Mouse (Mus musculus) midbrain, embryonic 11.5 days (tissue): Measurements from ENCODE around the gene Ramp2. TPM values are rescaled to one million over a fixed set of nuclear protein-coding genes. Genes with fewer than 3 reads are reported as not detected.

Source experiments
- ATAC-seq: fragments of 200-750 bp; cut with Nextera tagmentation; 2 replicates; pipeline ENCODE4 v1.8.0; 2017; ENCODE audit warnings: moderate TSS enrichment, moderate library complexity; ENCODE audit not compliant: low FRiP score
- DNase-seq: peaks from one replicate; pipeline ENCODE4 v3.0.0; 2015; ENCODE audit warnings: low spot score; ENCODE audit errors: missing footprints
- H3K27ac ChIP-seq: fragments of 300-500 bp; sonication (generic); 2 replicates; pipeline ENCODE4 v1.5.1; 2014; ENCODE audit warnings: low read depth, low read length
- H3K27me3 ChIP-seq: fragments of 300-500 bp; sonication (generic); 2 replicates; pipeline ENCODE4 v1.6.1; 2014; ENCODE audit warnings: mild to moderate bottlenecking, low read length, moderate library complexity, mixed read lengths; ENCODE audit not compliant: control insufficient read depth, insufficient read depth
- H3K36me3 ChIP-seq: fragments of 300-500 bp; sonication (generic); 2 replicates; pipeline ENCODE4 v1.6.1; 2014; ENCODE audit warnings: mild to moderate bottlenecking, low read length, moderate library complexity, mixed read lengths; ENCODE audit not compliant: control insufficient read depth, insufficient read depth
- H3K4me1 ChIP-seq: fragments of 300-500 bp; sonication (generic); 2 replicates; pipeline ENCODE4 v1.6.1; 2014; ENCODE audit warnings: low read length; ENCODE audit not compliant: control insufficient read depth, insufficient read depth
- H3K4me2 ChIP-seq: fragments of 300-500 bp; sonication (generic); 2 replicates; pipeline ENCODE4 v1.6.1; 2014; ENCODE audit warnings: mild to moderate bottlenecking, moderate library complexity
- H3K4me3 ChIP-seq: fragments of 300-500 bp; sonication (generic); 2 replicates; pipeline ENCODE4 v1.5.1; 2014; ENCODE audit warnings: low read depth, low read length
- H3K9ac ChIP-seq: fragments of 300-500 bp; sonication (generic); 2 replicates; pipeline ENCODE4 v1.6.1; 2014; ENCODE audit warnings: low read length
- H3K9me3 ChIP-seq: fragments of 300-500 bp; sonication (generic); 2 replicates; pipeline ENCODE4 v1.6.1; 2016; ENCODE audit warnings: low read length; ENCODE audit not compliant: control insufficient read depth
- WGBS: fragments of 180-500 bp; shearing (Covaris S2); extraction: QIAGEN DNeasy Blood & Tissue Kit; methylation state at CpG from one replicate; pipeline ENCODE4 v1.1.7; 2014; 5-methylcytosine and 5-hydroxymethylcytosine counted together
- polyA plus RNA-seq: library from polyadenylated mRNA; unstranded; fragments of >200 nt; fragmentation: Nextera tagmentation; extraction: Ambion mirVana; gene quantifications from 2 replicates; pipeline ENCODE4 v1.2.1, GENCODE M21; 2014

The Ramp2 gene
- polyA plus RNA-seq, 1 experiment from 2014 or later: 73.4 TPM

GRCm38 (mm10) chr11:101232010-101232839 is 13.6 kb upstream of the Ramp2 start:
- Histone ChIP-seq H3K27me3 (no peaks in the 10 kb centered on the region), H3K9ac (no peak overlapping the region), H3K4me2 (no peak overlapping the region), H3K27ac (peak overlapping the region; percentile 14; the same call in 1 of the 2 replicates), H3K36me3 (no peaks in the 10 kb centered on the region), H3K4me1 (peaks cover 19% of the 10 kb centered on the region), H3K9me3 (no peaks in the 10 kb centered on the region), H3K4me3 (no peak overlapping the region)
- ATAC-seq (no peak), DNase-seq (no peak)
- 61% methylated on average over 6 of the region's 6 CpGs for WGBS

DNA sequence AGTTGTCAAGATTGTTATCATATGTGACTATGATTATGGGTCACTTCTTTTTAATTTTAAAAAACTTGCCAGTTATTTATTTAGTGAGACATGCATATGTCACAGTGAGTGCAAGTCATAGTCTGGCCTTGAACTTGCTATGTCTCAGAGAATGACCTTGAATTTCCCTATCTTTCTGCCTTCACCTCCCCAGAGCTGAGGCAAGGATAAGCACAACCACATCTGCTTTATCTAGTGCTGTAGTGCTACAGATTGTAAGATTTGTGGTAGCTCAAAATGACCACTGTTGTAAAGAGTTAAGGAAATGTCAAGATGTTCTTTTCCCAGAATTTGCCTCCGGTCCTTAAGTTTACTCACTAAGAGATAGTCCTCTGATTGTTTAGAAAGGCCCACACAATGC is 12.6 kb upstream of the Ramp2 start:
- H3K27ac ChIP-seq: no peak overlapping the region
- no peaks in the 10 kb centered on the region for H3K9me3 ChIP-seq
- no peak overlapping the region for H3K4me2 ChIP-seq
- ATAC-seq (no peak), DNase-seq (no peak)
- H3K36me3 ChIP-seq: no peaks in the 10 kb centered on the region
- H3K27me3 ChIP-seq: no peaks in the 10 kb centered on the region
- H3K4me1 ChIP-seq: peaks cover 19% of the 10 kb centered on the region
- no peak overlapping the region for H3K9ac ChIP-seq
- WGBS: 90% methylated on average over 1 of the region's 1 CpGs
- H3K4me3 ChIP-seq: no peak overlapping the region

DNA sequence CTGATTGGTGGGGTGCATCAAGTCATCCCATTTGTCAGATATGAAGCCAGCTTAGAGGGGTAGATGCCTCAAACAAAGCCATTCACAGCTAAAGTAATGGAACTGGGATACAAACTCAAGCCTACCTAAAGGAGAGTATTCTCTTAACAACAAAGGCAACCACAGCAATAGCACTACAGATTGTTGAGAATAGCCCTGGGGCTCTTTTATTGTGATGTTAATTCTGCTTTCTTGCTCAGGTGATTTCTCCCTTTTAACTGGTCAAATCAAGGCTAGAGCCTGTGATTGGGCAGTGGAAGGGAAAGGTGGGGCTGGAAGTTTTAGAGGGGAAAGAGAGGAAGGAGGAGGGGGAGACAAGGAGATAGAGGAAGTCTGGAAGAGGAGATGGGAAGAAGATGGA is 11.7 kb upstream of the Ramp2 start:
- no peak overlapping the region for H3K4me2 ChIP-seq
- no peak overlapping the region for H3K9ac ChIP-seq
- peaks cover 19% of the 10 kb centered on the region for H3K4me1 ChIP-seq
- DNase-seq: no peak
- no peak overlapping the region for H3K27ac ChIP-seq
- ATAC-seq: no peak
- H3K9me3 ChIP-seq: no peaks in the 10 kb centered on the region
- H3K27me3 ChIP-seq: no peaks in the 10 kb centered on the region
- no peaks in the 10 kb centered on the region for H3K36me3 ChIP-seq
- H3K4me3 ChIP-seq: no peak overlapping the region

DNA sequence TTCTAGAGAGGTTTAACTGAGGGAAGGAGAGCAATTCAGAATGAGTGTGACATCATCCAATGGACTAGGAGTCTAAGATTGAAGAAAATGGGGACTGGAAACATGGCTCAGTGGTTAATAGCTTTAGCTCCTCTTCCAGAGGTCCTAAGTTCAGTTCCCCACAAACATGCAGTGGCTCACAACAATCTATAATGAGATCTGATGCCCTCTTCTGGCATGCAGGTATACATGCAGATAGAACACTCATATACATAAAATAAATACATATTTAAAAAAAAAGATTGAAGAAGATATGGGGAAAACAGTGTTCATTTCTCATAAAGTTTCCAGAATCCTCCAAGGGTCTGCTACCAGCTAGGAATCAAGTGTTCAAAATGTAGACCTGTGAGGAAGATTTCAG is 10.4 kb upstream of the Ramp2 start:
- H3K36me3 ChIP-seq: no peaks in the 10 kb centered on the region
- DNase-seq (no peak), ATAC-seq (no peak)
- H3K9ac ChIP-seq: no peak overlapping the region
- peaks cover 13% of the 10 kb centered on the region for H3K4me1 ChIP-seq
- no peak overlapping the region for H3K4me3 ChIP-seq
- H3K4me2 ChIP-seq: no peak overlapping the region
- H3K27ac ChIP-seq: no peak overlapping the region
- no peaks in the 10 kb centered on the region for H3K9me3 ChIP-seq
- H3K27me3 ChIP-seq: no peaks in the 10 kb centered on the region

GRCm38 (mm10) chr11:101236782-101237181 is 9.0 kb upstream of the Ramp2 start:
- H3K36me3 ChIP-seq: no peaks in the 10 kb centered on the region
- no peak overlapping the region for H3K27ac ChIP-seq
- H3K27me3 ChIP-seq: no peaks in the 10 kb centered on the region
- H3K4me1 ChIP-seq: no peaks in the 10 kb centered on the region; the same call in 1 of the 2 replicates
- H3K9ac ChIP-seq: no peak overlapping the region
- DNase-seq (no peak), ATAC-seq (no peak)
- H3K9me3 ChIP-seq: no peaks in the 10 kb centered on the region
- H3K4me3 ChIP-seq: no peak overlapping the region
- WGBS: 98% methylated on average over 5 of the region's 5 CpGs
- no peak overlapping the region for H3K4me2 ChIP-seq

GRCm38 (mm10) chr11:101238071-101238647 is 7.7 kb upstream of the Ramp2 start:
- ATAC-seq: no peak
- Histone ChIP-seq H3K27ac (no peak overlapping the region), H3K9me3 (no peaks in the 10 kb centered on the region), H3K4me2 (no peak overlapping the region), H3K4me3 (no peak overlapping the region), H3K36me3 (no peaks in the 10 kb centered on the region), H3K27me3 (no peaks in the 10 kb centered on the region), H3K9ac (no peak overlapping the region), H3K4me1 (no peaks in the 10 kb centered on the region)
- WGBS: 60% methylated on average over 5 of the region's 5 CpGs
- DNase-seq: no peak

GRCm38 (mm10) chr11:101245071-101245470 is 757 bp upstream of the Ramp2 start:
- 39% methylated on average over 4 of the region's 4 CpGs for WGBS
- DNase-seq (no peak), ATAC-seq (no peak)
- Histone ChIP-seq H3K4me3 (no peak overlapping the region), H3K4me2 (no peak overlapping the region), H3K4me1 (peaks cover 16% of the 10 kb centered on the region), H3K9me3 (no peaks in the 10 kb centered on the region), H3K27ac (no peak overlapping the region), H3K9ac (no peak overlapping the region), H3K27me3 (peaks cover 11% of the 10 kb centered on the region), H3K36me3 (no peaks in the 10 kb centered on the region)

DNA sequence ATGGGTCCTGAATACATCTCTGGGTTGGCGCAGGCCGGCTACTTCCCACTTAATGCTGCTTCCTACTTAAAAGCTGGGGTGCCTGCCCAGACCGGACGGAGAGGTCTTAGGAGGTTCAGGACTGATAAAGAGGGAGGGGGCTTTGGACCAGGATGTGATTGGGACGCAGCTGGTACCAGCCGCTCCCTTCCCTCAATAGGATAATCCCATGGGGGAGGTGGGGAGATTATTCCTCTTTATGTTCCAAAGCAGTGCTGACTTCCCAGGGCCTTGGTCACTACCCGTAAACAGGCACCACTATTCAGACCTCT is 829 bp downstream of the Ramp2 start:
- Histone ChIP-seq H3K4me1 (peaks cover 16% of the 10 kb centered on the region), H3K4me2 (peak overlapping the region; percentile 97), H3K27me3 (peaks cover 11% of the 10 kb centered on the region), H3K27ac (no peak overlapping the region), H3K4me3 (peak overlapping the region; percentile 57), H3K36me3 (no peaks in the 10 kb centered on the region), H3K9me3 (no peaks in the 10 kb centered on the region), H3K9ac (peak overlapping the region; percentile 80)
- no peak for DNase-seq
- ATAC-seq: no peak; the same call in none of the 2 replicates
- 2% methylated on average over 7 of the region's 7 CpGs for WGBS

- Histone ChIP-seq H3K4me1 (peaks cover 17% of the 10 kb centered on the region), H3K36me3 (no peaks in the 10 kb centered on the region), H3K4me2 (no peak overlapping the region; the same call in 1 of the 2 replicates), H3K9ac (no peak overlapping the region), H3K27me3 (peaks cover 11% of the 10 kb centered on the region), H3K9me3 (no peaks in the 10 kb centered on the region), H3K27ac (no peak overlapping the region), H3K4me3 (no peak overlapping the region)
- ATAC-seq (no peak), DNase-seq (peak; percentile 82)
- WGBS: 90% methylated on average over 6 of the region's 6 CpGs
Observed at GRCm38 (mm10) chr11:101247521-101248030, 1.7 kb downstream of the Ramp2 start.
